Mouse (Mus musculus) midbrain, embryonic 14.5 days (tissue): ENCODE measurements around the gene Kcnh1. TPM values are rescaled to one million over a fixed set of nuclear protein-coding genes. Genes with fewer than 3 reads are reported as not detected.

ENCODE experiments used
- ATAC-seq: fragments of 200-750 bp; cut with Nextera tagmentation; 2 replicates; pipeline ENCODE4 v1.8.0; 2017; ENCODE audit warnings: moderate number of reproducible peaks, moderate library complexity; ENCODE audit not compliant: low FRiP score, low TSS enrichment
- DNase-seq: peaks from one replicate; pipeline ENCODE4 v3.0.0-alpha.2; 2015
- H3K27ac ChIP-seq: fragments of 300-500 bp; sonication (generic); replicated peaks from 2 replicates; pipeline ENCODE4 v1.5.1; 2014; ENCODE audit warnings: mild to moderate bottlenecking, low read depth, low read length, moderate library complexity
- H3K27me3 ChIP-seq: fragments of 300-500 bp; sonication (generic); 2 replicates; pipeline ENCODE4 v1.6.1; 2014; ENCODE audit warnings: low read length, control low read depth, mixed read lengths; ENCODE audit not compliant: control insufficient read depth, insufficient read depth
- H3K36me3 ChIP-seq: fragments of 300-500 bp; sonication (generic); 2 replicates; pipeline ENCODE4 v1.6.1; 2014; ENCODE audit warnings: low read length, control low read depth; ENCODE audit not compliant: control insufficient read depth, insufficient read depth
- H3K4me1 ChIP-seq: fragments of 300-500 bp; sonication (generic); 2 replicates; pipeline ENCODE4 v1.6.1; 2014; ENCODE audit warnings: mild to moderate bottlenecking, antibody characterized with exemption, low read length, control low read depth; ENCODE audit not compliant: control insufficient read depth, insufficient read depth
- H3K4me2 ChIP-seq: fragments of 300-500 bp; sonication (generic); 2 replicates; pipeline ENCODE4 v1.6.1; 2014; ENCODE audit warnings: mild to moderate bottlenecking, low read length, moderate library complexity
- H3K4me3 ChIP-seq: fragments of 300-500 bp; sonication (generic); replicated peaks from 2 replicates; pipeline ENCODE4 v1.5.1; 2014; ENCODE audit warnings: low read depth, low read length
- H3K9ac ChIP-seq: fragments of 300-500 bp; sonication (generic); replicated peaks from 2 replicates; pipeline ENCODE4 v1.6.1; 2014; ENCODE audit warnings: mild to moderate bottlenecking, low read length, moderate library complexity
- H3K9me3 ChIP-seq: fragments of 300-500 bp; sonication (generic); 2 replicates; pipeline ENCODE4 v1.6.1; 2016; ENCODE audit warnings: low read length, control low read depth, mixed read lengths; ENCODE audit not compliant: control insufficient read depth
- WGBS: fragments of 180-500 bp; shearing (Covaris S2); extraction: QIAGEN DNeasy Blood & Tissue Kit; methylation state at CpG from one replicate; pipeline ENCODE4 v1.1.7; 2014; 5-methylcytosine and 5-hydroxymethylcytosine counted together
- polyA plus RNA-seq: library from polyadenylated mRNA; unstranded; fragments of >200 nt; fragmentation: Nextera tagmentation; extraction: Ambion mirVana; gene quantifications from 2 replicates; pipeline ENCODE4 v1.2.1, GENCODE M21; 2014

The Kcnh1 gene
- polyA plus RNA-seq, 1 experiment from 2014 or later: 2.1 TPM

GRCm38 (mm10) chr1:192537169-192537568, 346.6 kb downstream of the Kcnh1 start:
- Histone ChIP-seq H3K4me3 (no peak overlapping the region), H3K9ac (no peak overlapping the region), H3K27me3 (no peaks in the 10 kb centered on the region), H3K36me3 (no peaks in the 10 kb centered on the region), H3K4me1 (no peaks in the 10 kb centered on the region), H3K9me3 (no peaks in the 10 kb centered on the region), H3K27ac (no peak overlapping the region), H3K4me2 (no peak overlapping the region)
- 78% methylated on average over 7 of the region's 7 CpGs for WGBS
- ATAC-seq (no peak), DNase-seq (no peak)

- H3K36me3 ChIP-seq: no peaks in the 10 kb centered on the region
- H3K4me1 ChIP-seq: peaks cover 4% of the 10 kb centered on the region; the same call in 1 of the 2 replicates
- no peaks in the 10 kb centered on the region for H3K9me3 ChIP-seq
- ATAC-seq (no peak), DNase-seq (no peak)
- no peak overlapping the region for H3K4me3 ChIP-seq
- H3K27ac ChIP-seq: no peak overlapping the region
- WGBS: 56% methylated on average over 2 of the region's 2 CpGs
- H3K4me2 ChIP-seq: no peak overlapping the region
- no peak overlapping the region for H3K9ac ChIP-seq
- no peaks in the 10 kb centered on the region for H3K27me3 ChIP-seq
Observed at GRCm38 (mm10) chr1:192542093-192542492, 351.5 kb downstream of the Kcnh1 start.

DNA sequence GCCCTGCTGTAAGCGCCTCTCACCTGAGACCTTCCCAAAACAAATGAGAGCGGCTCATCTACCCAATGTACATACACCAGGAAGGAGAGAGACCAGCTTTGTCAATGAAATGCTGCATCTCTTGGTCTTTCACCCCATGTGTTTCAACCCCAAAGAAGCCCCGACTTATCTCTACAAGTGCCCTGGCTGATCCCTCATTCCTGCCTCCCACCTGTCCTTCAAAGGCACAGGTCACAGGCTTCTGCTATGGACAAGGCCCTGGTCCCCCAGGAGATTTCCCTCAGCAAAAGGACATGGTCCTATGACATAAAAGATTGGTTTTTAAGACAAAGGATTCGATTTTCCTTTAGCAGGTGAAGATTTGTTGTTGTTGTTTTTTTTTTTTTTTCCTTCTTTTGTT, 353.1 kb downstream of the Kcnh1 start:
- 86% methylated on average over 4 of the region's 4 CpGs for WGBS
- H3K27ac ChIP-seq: no peak overlapping the region
- no peak overlapping the region for H3K9ac ChIP-seq
- DNase-seq: no peak
- no peak overlapping the region for H3K4me2 ChIP-seq
- H3K4me1 ChIP-seq: peaks cover 4% of the 10 kb centered on the region; the same call in 1 of the 2 replicates
- H3K4me3 ChIP-seq: no peak overlapping the region
- H3K9me3 ChIP-seq: no peaks in the 10 kb centered on the region
- H3K36me3 ChIP-seq: no peaks in the 10 kb centered on the region
- H3K27me3 ChIP-seq: no peaks in the 10 kb centered on the region
- ATAC-seq: no peak

- WGBS: 47% methylated on average over 9 of the region's 9 CpGs
Observed at GRCm38 (mm10) chr1:192544091-192544490, 353.5 kb downstream of the Kcnh1 start.

DNA sequence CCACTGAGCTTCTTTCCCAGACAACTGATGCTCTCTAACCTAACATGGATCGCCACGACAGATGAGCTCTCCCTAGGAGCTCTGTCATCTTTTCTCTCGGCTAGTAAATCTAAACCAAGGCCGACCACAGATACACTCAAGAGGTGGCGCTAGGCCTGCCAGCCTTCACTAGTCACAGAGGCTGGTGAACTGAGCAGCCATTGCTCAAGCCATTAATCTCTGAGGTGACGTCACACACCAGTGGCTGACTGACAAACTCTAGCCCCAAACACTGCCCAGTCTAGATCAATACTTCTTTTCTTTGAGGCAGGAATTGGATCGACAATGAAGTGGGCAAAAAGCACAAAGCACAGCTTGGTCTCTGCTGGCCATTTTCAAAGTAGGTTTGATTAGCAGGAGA, 354.3 kb downstream of the Kcnh1 start:
- DNase-seq (no peak), ATAC-seq (no peak)
- 44% methylated on average over 7 of the region's 7 CpGs for WGBS
- no peaks in the 10 kb centered on the region for H3K27me3 ChIP-seq
- H3K9me3 ChIP-seq: no peaks in the 10 kb centered on the region
- H3K36me3 ChIP-seq: no peaks in the 10 kb centered on the region
- H3K4me3 ChIP-seq: no peak overlapping the region
- H3K9ac ChIP-seq: no peak overlapping the region
- H3K4me1 ChIP-seq: peaks cover 4% of the 10 kb centered on the region; the same call in 1 of the 2 replicates
- no peak overlapping the region for H3K4me2 ChIP-seq
- no peak overlapping the region for H3K27ac ChIP-seq

More at GRCm38 (mm10) chr1:192544091-192544490, 353.5 kb downstream of the Kcnh1 start:
- no peak for DNase-seq
- Histone ChIP-seq H3K4me3 (no peak overlapping the region), H3K36me3 (no peaks in the 10 kb centered on the region), H3K4me1 (peaks cover 4% of the 10 kb centered on the region; the same call in 1 of the 2 replicates), H3K27me3 (no peaks in the 10 kb centered on the region), H3K9ac (no peak overlapping the region), H3K27ac (no peak overlapping the region), H3K9me3 (no peaks in the 10 kb centered on the region), H3K4me2 (no peak overlapping the region)
- ATAC-seq: no peak

DNA sequence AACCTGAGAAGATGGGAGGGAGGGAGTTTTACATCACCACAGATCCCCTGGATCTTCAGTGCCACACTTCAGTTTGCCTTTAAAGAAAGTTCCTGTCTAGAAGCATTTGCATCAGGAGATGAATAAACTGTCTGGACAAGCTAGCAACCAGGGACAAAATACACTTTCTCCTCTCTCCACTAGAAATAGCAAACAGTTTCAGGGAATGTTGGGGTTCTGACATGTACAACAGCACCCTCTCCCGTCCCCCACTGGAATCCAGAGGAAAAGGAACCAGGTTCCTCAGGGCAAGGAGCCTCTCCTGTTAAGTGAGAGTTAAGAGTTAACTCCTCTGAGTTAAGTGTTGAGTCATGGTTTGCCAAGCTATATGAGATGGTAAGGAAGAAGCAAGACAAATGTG, 356.3 kb downstream of the Kcnh1 start:
- Histone ChIP-seq H3K36me3 (no peaks in the 10 kb centered on the region), H3K4me1 (peaks cover 4% of the 10 kb centered on the region; the same call in 1 of the 2 replicates), H3K27ac (no peak overlapping the region), H3K27me3 (no peaks in the 10 kb centered on the region), H3K9me3 (no peaks in the 10 kb centered on the region), H3K4me3 (no peak overlapping the region), H3K9ac (no peak overlapping the region), H3K4me2 (no peak overlapping the region)
- no peak for DNase-seq
- no peak for ATAC-seq
- WGBS: 40% methylated on average over 1 of the region's 1 CpGs

DNA sequence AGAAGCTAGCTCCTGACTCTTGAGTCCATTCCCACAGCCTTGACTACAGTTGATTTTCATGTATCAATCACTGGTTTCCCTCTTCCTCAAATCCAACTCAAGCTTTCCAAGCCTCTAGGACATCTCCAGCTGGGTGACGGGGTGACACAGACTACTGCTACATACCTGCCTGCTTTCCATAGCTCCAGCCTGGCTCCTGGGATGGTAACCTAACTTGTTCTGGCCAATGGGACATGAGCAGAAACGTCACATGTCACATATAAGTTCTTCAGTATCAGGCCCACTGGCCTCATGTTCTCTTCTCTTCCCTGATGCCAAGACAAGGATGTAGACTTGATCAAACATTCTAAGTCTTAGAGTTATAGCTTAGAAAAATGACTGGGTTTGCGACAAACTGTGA, 360.0 kb downstream of the Kcnh1 start:
- 92% methylated on average over 3 of the region's 3 CpGs for WGBS
- DNase-seq (no peak), ATAC-seq (no peak)
- Histone ChIP-seq H3K36me3 (no peaks in the 10 kb centered on the region), H3K27ac (no peak overlapping the region), H3K9me3 (no peaks in the 10 kb centered on the region), H3K4me1 (peaks cover 3% of the 10 kb centered on the region; the same call in 1 of the 2 replicates), H3K4me2 (no peak overlapping the region), H3K4me3 (no peak overlapping the region), H3K27me3 (no peaks in the 10 kb centered on the region), H3K9ac (no peak overlapping the region)

- no peak overlapping the region for H3K4me3 ChIP-seq
- H3K27me3 ChIP-seq: no peaks in the 10 kb centered on the region
- ATAC-seq (no peak), DNase-seq (no peak)
- H3K36me3 ChIP-seq: no peaks in the 10 kb centered on the region
- no peaks in the 10 kb centered on the region for H3K9me3 ChIP-seq
- H3K4me1 ChIP-seq: peaks cover 13% of the 10 kb centered on the region
- no peak overlapping the region for H3K27ac ChIP-seq
- H3K4me2 ChIP-seq: no peak overlapping the region
- H3K9ac ChIP-seq: no peak overlapping the region
- 44% methylated on average over 4 of the region's 4 CpGs for WGBS
Observed at GRCm38 (mm10) chr1:192555516-192555915, 364.9 kb downstream of the Kcnh1 start.

- DNase-seq: no peak
- no peaks in the 10 kb centered on the region for H3K9me3 ChIP-seq
- peak; percentile 66; the same call in 1 of the 2 replicates for ATAC-seq
- no peak overlapping the region for H3K4me3 ChIP-seq
- H3K4me1 ChIP-seq: peaks cover 13% of the 10 kb centered on the region
- H3K27ac ChIP-seq: no peak overlapping the region
- H3K9ac ChIP-seq: no peak overlapping the region
- H3K27me3 ChIP-seq: no peaks in the 10 kb centered on the region
- H3K36me3 ChIP-seq: no peaks in the 10 kb centered on the region
- WGBS: 29% methylated on average over 5 of the region's 5 CpGs
- no peak overlapping the region for H3K4me2 ChIP-seq
Observed at GRCm38 (mm10) chr1:192557978-192558594, 367.5 kb downstream of the Kcnh1 start.
